Mouse (Mus musculus) MEL (cell line): ENCODE data around the gene Dock7. TPM values are rescaled to one million over a fixed set of nuclear protein-coding genes. Genes with fewer than 3 reads are reported as not detected.

Source experiments
- DNase-seq: peaks from one replicate; pipeline ENCODE4 v3.0.0; 2011; ENCODE audit warnings: low read depth, low spot score
- H3K27ac ChIP-seq: 2 replicates; pipeline ENCODE4 v1.5.1; 2012; ENCODE audit warnings: low read depth, mild to moderate bottlenecking, control low read depth, low read length, moderate library complexity; ENCODE audit not compliant: control insufficient read depth
- H3K27me3 ChIP-seq, 2 experiments: fragments of 150-350 bp in 1 of 2; sonication (generic) in 1 of 2; 2 replicates each; pipeline ENCODE4 v1.6.1; 2012; ENCODE audit warnings: low read length in 2 of 2, mild to moderate bottlenecking in 2 of 2, improper control_type of control experiment in 1 of 2, moderate library complexity in 1 of 2; ENCODE audit not compliant: insufficient read depth in 2 of 2, control insufficient read depth in 1 of 2
- H3K36me3 ChIP-seq, 2 experiments: 2 replicates each; pipeline ENCODE4 v1.6.1; 2012 to 2014; ENCODE audit warnings: low read length in 2 of 2, improper control_type of control experiment in 1 of 2, inconsistent platforms in 1 of 2, mild to moderate bottlenecking in 1 of 2; ENCODE audit not compliant: insufficient read depth in 2 of 2, control insufficient read depth in 1 of 2
- H3K4me1 ChIP-seq, 2 experiments: fragments of 150-350 bp in 1 of 2; sonication (generic) in 1 of 2; 2 replicates each; pipeline ENCODE4 v1.6.1; 2012; ENCODE audit warnings: low read length in 2 of 2, improper control_type of control experiment in 1 of 2, mild to moderate bottlenecking in 1 of 2; ENCODE audit not compliant: insufficient read depth in 2 of 2, control insufficient read depth in 1 of 2
- H3K4me3 ChIP-seq, 2 experiments: fragments of 150-350 bp in 1 of 2; sonication (generic) in 1 of 2; 2 replicates each; pipeline ENCODE4 v1.5.1; 2012; ENCODE audit warnings: low read depth in 2 of 2, low read length in 2 of 2, mild to moderate bottlenecking in 2 of 2, moderate library complexity in 2 of 2, control low read depth in 1 of 2, improper control_type of control experiment in 1 of 2; ENCODE audit not compliant: control insufficient read depth in 1 of 2, insufficient read depth in 1 of 2
- H3K79me2 ChIP-seq: 2 replicates; pipeline ENCODE4 v1.6.1; 2012; ENCODE audit warnings: mild to moderate bottlenecking, low read length, moderate library complexity; ENCODE audit not compliant: control insufficient read depth, poor library complexity, insufficient read depth
- H3K9ac ChIP-seq: 2 replicates; pipeline ENCODE4 v1.6.1; 2012; ENCODE audit warnings: low read depth, mild to moderate bottlenecking, control low read depth, low read length, moderate library complexity; ENCODE audit not compliant: control insufficient read depth, poor library complexity, severe bottlenecking
- H3K9me3 ChIP-seq: fragments of 150-350 bp; sonication (generic); replicated peaks from 2 replicates; pipeline ENCODE4 v1.6.1; 2012; ENCODE audit warnings: mild to moderate bottlenecking, low read length, improper control_type of control experiment, moderate library complexity; ENCODE audit not compliant: insufficient read depth
- CHD1 ChIP-seq: IDR thresholded peaks from 2 replicates; pipeline ENCODE4 v1.6.1; 2012; ENCODE audit warnings: low read depth, mild to moderate bottlenecking, inconsistent platforms, low read length, improper control_type of control experiment
- E2F4 ChIP-seq: IDR thresholded peaks from 2 replicates; pipeline ENCODE4 v1.6.1; 2011; ENCODE audit warnings: low read depth, low read length, improper control_type of control experiment, borderline replicate concordance
- ELF1 ChIP-seq: IDR thresholded peaks from 2 replicates; pipeline ENCODE4 v1.6.1; 2014; ENCODE audit warnings: low read depth, mild to moderate bottlenecking, inconsistent platforms, low read length, improper control_type of control experiment, moderate library complexity
- EP300 ChIP-seq, 2 experiments: IDR thresholded peaks; 2 replicates each; pipeline ENCODE4 v1.6.1; 2011; ENCODE audit warnings: improper control_type of control experiment in 2 of 2, low read length in 2 of 2, low read depth in 1 of 2, mild to moderate bottlenecking in 1 of 2
- HCFC1 ChIP-seq: IDR thresholded peaks from 2 replicates; pipeline ENCODE4 v1.6.1; 2012; ENCODE audit warnings: low read depth, mild to moderate bottlenecking, inconsistent platforms, low read length, improper control_type of control experiment, moderate library complexity
- JUND ChIP-seq: IDR thresholded peaks from 2 replicates; pipeline ENCODE4 v1.6.1; 2011; ENCODE audit warnings: low read depth, mild to moderate bottlenecking, improper control_type of control experiment, low read length
- MAX ChIP-seq: IDR thresholded peaks from 2 replicates; pipeline ENCODE4 v1.6.1; 2011; ENCODE audit warnings: low read length, improper control_type of control experiment
- MAZ ChIP-seq: IDR thresholded peaks from 2 replicates; pipeline ENCODE4 v1.6.1; 2012; ENCODE audit warnings: low read depth, mild to moderate bottlenecking, inconsistent platforms, low read length, improper control_type of control experiment
- MEF2A ChIP-seq: IDR thresholded peaks from 2 replicates; pipeline ENCODE4 v1.6.1; 2014; ENCODE audit warnings: low read depth, mild to moderate bottlenecking, inconsistent platforms, low read length, improper control_type of control experiment; ENCODE audit not compliant: poor library complexity, insufficient replicate concordance, severe bottlenecking; ENCODE audit errors: extremely low read depth
- MXI1 ChIP-seq: IDR thresholded peaks from 2 replicates; pipeline ENCODE4 v1.6.1; 2011; ENCODE audit warnings: mild to moderate bottlenecking, low read depth, low read length, improper control_type of control experiment
- MYC ChIP-seq: IDR thresholded peaks from 2 replicates; pipeline ENCODE4 v1.6.1; 2011; ENCODE audit warnings: low read depth, mild to moderate bottlenecking, low read length, improper control_type of control experiment, moderate library complexity
- NELFE ChIP-seq: IDR thresholded peaks from 2 replicates; pipeline ENCODE4 v1.6.1; 2011; ENCODE audit warnings: low read depth, low read length, improper control_type of control experiment
- NRF1 ChIP-seq: IDR thresholded peaks from 2 replicates; pipeline ENCODE4 v1.6.1; 2014; ENCODE audit warnings: low read depth, mild to moderate bottlenecking, inconsistent platforms, low read length, improper control_type of control experiment, moderate library complexity; ENCODE audit not compliant: poor library complexity, insufficient read depth, severe bottlenecking
- POLR2AphosphoS2 ChIP-seq: IDR thresholded peaks from 2 replicates; pipeline ENCODE4 v1.6.1; 2011; ENCODE audit warnings: low read length, improper control_type of control experiment
- SMC3 ChIP-seq: IDR thresholded peaks from 2 replicates; pipeline ENCODE4 v1.6.1; 2011; ENCODE audit warnings: low read depth, low read length, improper control_type of control experiment
- TAL1 ChIP-seq: IDR thresholded peaks from 2 replicates; pipeline ENCODE4 v1.6.1; 2012; ENCODE audit warnings: mild to moderate bottlenecking, inconsistent platforms, low read length, moderate library complexity, mixed read lengths
- TBP ChIP-seq: IDR thresholded peaks from 2 replicates; pipeline ENCODE4 v1.8.0; 2011; ENCODE audit warnings: low read depth, low read length, improper control_type of control experiment
- TCF12 ChIP-seq: IDR thresholded peaks from 2 replicates; pipeline ENCODE4 v1.6.1; 2014; ENCODE audit warnings: low read depth, mild to moderate bottlenecking, inconsistent platforms, low read length, improper control_type of control experiment, moderate library complexity
- USF1 ChIP-seq: IDR thresholded peaks from 2 replicates; pipeline ENCODE4 v1.6.1; 2014; ENCODE audit warnings: low read depth, mild to moderate bottlenecking, inconsistent platforms, low read length, improper control_type of control experiment, moderate library complexity
- ZKSCAN1 ChIP-seq: IDR thresholded peaks from 2 replicates; pipeline ENCODE4 v1.6.1; 2012; ENCODE audit warnings: low read depth, mild to moderate bottlenecking, inconsistent platforms, low read length, improper control_type of control experiment, moderate library complexity
- ZMIZ1 ChIP-seq: IDR thresholded peaks from 2 replicates; pipeline ENCODE4 v1.6.1; 2012; ENCODE audit warnings: low read depth, mild to moderate bottlenecking, inconsistent platforms, low read length, improper control_type of control experiment, moderate library complexity
- ZNF384 ChIP-seq: IDR thresholded peaks from 2 replicates; pipeline ENCODE4 v1.6.1; 2012; ENCODE audit warnings: low read depth, mild to moderate bottlenecking, inconsistent platforms, low read length, improper control_type of control experiment
- polyA plus RNA-seq, 2 experiments: library from polyadenylated mRNA; stranded (reverse) in 1 of 2; unstranded in 1 of 2; fragments of >175 nt in 1 of 2; fragments of >200 nt in 1 of 2; gene quantifications; 2 replicates each; pipeline versions ENCODE4 v1.2.1 to v1.2.4; 2012; ENCODE audit warnings: low replicate concordance in 2 of 2, low read depth in 1 of 2; ENCODE audit not compliant: insufficient read length in 2 of 2, insufficient read depth in 1 of 2, missing spikeins in 1 of 2
- total RNA-seq: library from RNA; depleted of rRNA; stranded (reverse); fragments of 300-350 nt; gene quantifications from 2 replicates; pipeline ENCODE4 v1.2.3, GENCODE M21; 2012

Dock7 gene
- total and polyA plus RNA-seq, 3 experiments, result 19.5 to 19.8 TPM; not detected in 1

DNA sequence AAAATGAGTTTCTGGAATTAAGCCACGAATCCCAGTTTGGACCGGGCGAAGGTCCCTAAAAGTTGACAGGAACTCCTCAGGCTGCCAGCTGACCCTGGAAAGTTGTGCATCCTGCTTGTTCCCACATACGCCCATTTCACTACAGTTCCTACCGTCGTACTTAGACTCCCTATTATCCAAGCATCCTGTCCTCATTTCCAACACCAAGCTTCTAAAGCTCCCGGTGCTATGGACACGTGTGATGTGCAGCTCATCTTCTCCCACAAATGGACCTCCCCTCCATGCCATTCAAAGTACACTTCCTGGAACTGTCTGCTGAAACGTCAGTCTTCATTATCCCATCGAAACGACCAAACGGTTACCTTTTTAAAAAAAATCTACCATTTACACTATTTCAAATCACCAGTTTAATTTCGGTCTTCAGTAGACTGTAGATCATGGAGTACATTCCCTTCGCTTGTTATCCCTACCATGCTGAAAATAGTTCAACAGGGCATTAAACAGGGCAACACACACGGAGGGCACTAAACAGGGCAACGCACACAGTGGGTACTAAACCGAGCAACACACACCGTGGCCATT, 198.6 kb downstream of the Dock7 start:
- Histone ChIP-seq H3K27ac (peak overlapping the region; percentile 87), H3K9me3 (no peaks in the 10 kb centered on the region), H3K4me3 (peak overlapping the region; percentile 86 to 87), H3K9ac (peak overlapping the region; percentile 90), H3K4me1 (peaks cover 5 to 20% of the 10 kb centered on the region in 2 experiments; a peak in 3 of 4 replicates), H3K79me2 (peaks cover 39% of the 10 kb centered on the region), H3K27me3 (no peaks in the 10 kb centered on the region; a peak in 1 of 4 replicates), H3K36me3 (peaks cover 0 to 22% of the 10 kb centered on the region in 2 experiments; a peak in 2 of 4 replicates)
- TF ChIP-seq CHD1 (no peak), ZNF384 (peak; percentile 58; the same call in 1 of the 2 replicates), MXI1 (peak; percentile 54), MAX (peak; percentile 61), MYC (0 out of 2 replicates have a peak, but pooled peaks have one; percentile 58), NELFE (peak; percentile 34; the same call in 1 of the 2 replicates), MEF2A (no peak), USF1 (peak; percentile 8; the same call in 1 of the 2 replicates)
- DNase-seq, result peak; percentile 68

DNA sequence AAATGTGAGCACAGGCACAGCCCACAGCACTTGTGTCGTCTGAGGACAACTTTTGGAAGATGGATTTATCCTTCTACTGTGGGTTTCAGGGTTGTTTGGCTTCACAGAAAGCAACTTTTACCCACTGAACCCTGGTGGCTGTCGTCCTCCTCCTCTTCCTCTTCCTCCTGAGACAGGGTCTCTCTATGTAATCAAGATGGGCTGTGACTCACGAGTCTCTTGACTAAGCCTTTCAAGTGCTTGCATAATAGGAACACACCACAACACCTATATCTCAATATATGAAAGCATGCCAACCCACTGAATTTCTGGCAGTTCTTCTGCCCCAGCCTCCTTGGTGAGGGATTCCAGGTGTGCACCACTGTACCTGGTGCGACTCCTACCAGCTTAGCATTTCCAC, 199.8 kb downstream of the Dock7 start:
- H3K4me1 ChIP-seq, result peaks cover 1 to 15% of the 10 kb centered on the region in 2 experiments; a peak in 3 of 4 replicates
- H3K27me3 ChIP-seq, result peaks cover 0 to under 1% of the 10 kb centered on the region in 2 experiments; a peak in 1 of 4 replicates
- no peak overlapping the region for H3K9ac ChIP-seq
- H3K4me3 ChIP-seq, result no peak overlapping the region
- DNase-seq, result no peak
- H3K79me2 ChIP-seq, result peaks cover 29% of the 10 kb centered on the region
- peaks cover 0 to 14% of the 10 kb centered on the region in 2 experiments; a peak in 2 of 4 replicates for H3K36me3 ChIP-seq
- TF ChIP-seq HCFC1, result no peak
- 0 out of 4 replicates have a peak, but pooled peaks of 1 of the 2 experiments have one; percentile 6 for TF ChIP-seq EP300 (IDR thresholded peaks at IDR 0.05; ENCODE audit: low read depth in 1 of 2, low read length in 2 of 2)
- no peak for TF ChIP-seq ELF1
- H3K27ac ChIP-seq, result no peak overlapping the region
- no peaks in the 10 kb centered on the region for H3K9me3 ChIP-seq

DNA sequence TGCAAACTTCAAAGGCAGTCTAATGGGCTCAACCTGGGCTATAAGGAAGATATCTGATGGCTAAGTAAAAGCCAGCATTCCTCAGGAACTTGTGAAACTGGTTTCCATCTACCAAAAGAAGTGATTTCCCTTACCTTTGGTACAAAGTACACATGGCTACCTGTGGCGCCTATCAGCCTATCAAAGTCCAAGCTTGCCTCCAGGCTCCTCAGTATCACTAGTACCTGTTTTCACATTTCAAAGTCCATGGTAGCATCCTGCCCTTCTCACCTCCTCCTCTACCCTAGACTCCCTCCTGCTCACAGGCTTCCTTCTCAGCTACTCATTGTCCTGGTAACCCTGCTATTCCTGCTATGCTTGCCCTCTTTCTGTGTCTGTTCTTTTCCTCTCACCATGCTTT, 202.5 kb downstream of the Dock7 start:
- peaks cover 5 to 8% of the 10 kb centered on the region in 2 experiments for H3K27me3 ChIP-seq
- peaks cover 0 to 12% of the 10 kb centered on the region in 2 experiments; a peak in 2 of 4 replicates for H3K4me1 ChIP-seq
- no peaks in the 10 kb centered on the region for H3K9me3 ChIP-seq
- H3K36me3 ChIP-seq, result peaks cover 0 to 12% of the 10 kb centered on the region in 2 experiments; a peak in 2 of 4 replicates
- no peak overlapping the region for H3K9ac ChIP-seq
- H3K79me2 ChIP-seq, result peaks cover 5% of the 10 kb centered on the region; the same call in 1 of the 2 replicates
- DNase-seq, result no peak
- TF ChIP-seq SMC3 (no peak), USF1 (no peak), JUND (no peak), E2F4 (no peak), TAL1 (no peak), TCF12 (no peak), ZKSCAN1 (no peak), MAZ (no peak), TBP (no peak), EP300 (IDR thresholded peaks at IDR 0.05; ENCODE audit: low read depth in 1 of 2, low read length in 2 of 2) (no peak), CHD1 (no peak), NRF1 (no peak), ZMIZ1 (no peak), HCFC1 (no peak), POLR2AphosphoS2 (no peak), ELF1 (no peak), MXI1 (no peak)
- no peak overlapping the region for H3K4me3 ChIP-seq
- no peak overlapping the region for H3K27ac ChIP-seq
